Comparison of ENCODE assay signal across 9 mouse cellular contexts in the genomic region with DNA sequence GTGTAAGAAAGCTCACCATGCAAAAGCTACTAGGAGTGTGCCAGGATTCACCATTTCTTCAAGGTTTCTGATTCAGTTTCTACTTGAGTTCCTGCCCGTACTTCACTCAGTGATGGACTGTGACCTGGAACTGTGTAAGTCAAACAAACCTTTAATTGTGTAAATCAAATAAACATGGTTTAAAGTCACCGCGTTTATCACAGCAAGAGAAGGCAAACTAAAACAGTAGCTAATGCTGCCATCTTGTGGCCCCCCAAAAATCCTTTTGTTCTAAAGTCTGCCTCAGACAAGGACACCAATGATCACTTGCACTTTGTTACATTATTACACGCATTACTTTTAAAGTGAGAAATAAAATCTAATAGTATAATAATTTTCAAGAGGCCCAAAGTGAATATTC.
DNase-seq lines count a peak whose midpoint lies in the region; ATAC-seq and TF ChIP-seq lines count a peak whose summit lies in the region.
"Had no signal": no experiment of that assay in that cellular context is flagged by ENCODE, and none has a peak within 500 bp of the region (broad histone marks: within the 10 kb centered on the region; RNA-seq: fewer than 3 reads in every experiment).

No protein-coding gene starts in this region.

- no peaks in the 10 kb centered on the region for H3K36me3 ChIP-seq in ES-E14 (ENCODE audit: control insufficient read depth, insufficient read depth, low read length, poor library complexity, severe bottlenecking)
- H3K36me3 ChIP-seq in embryonic facial prominence, embryonic 10.5 days (replicated peaks), result no peaks in the 10 kb centered on the region
- no peaks in the 10 kb centered on the region for H3K36me3 ChIP-seq in midbrain, postnatal 0 days (ENCODE audit: insufficient read depth, low read length)
- H3K36me3 ChIP-seq: embryonic facial prominence, embryonic 15.5 days had no signal

- H3K9me3 ChIP-seq in ES-E14 (ENCODE audit: control insufficient read depth, insufficient read depth, low read depth, low read length), result no peaks in the 10 kb centered on the region
- no peaks in the 10 kb centered on the region for H3K9me3 ChIP-seq in embryonic facial prominence, embryonic 10.5 days
- H3K9me3 ChIP-seq in midbrain, postnatal 0 days (ENCODE audit: low read length), result no peaks in the 10 kb centered on the region
- H3K9me3 ChIP-seq: embryonic facial prominence, embryonic 15.5 days had no signal

- no peak overlapping the region for H3K9ac ChIP-seq in ES-E14 (ENCODE audit: insufficient read depth, low read depth, low read length, poor library complexity, severe bottlenecking)
- H3K9ac ChIP-seq in midbrain, postnatal 0 days (replicated peaks; ENCODE audit: low read length, poor library complexity, severe bottlenecking), result no peak overlapping the region
- H3K9ac ChIP-seq: embryonic facial prominence, embryonic 15.5 days had no signal

- in situ Hi-C loops in ES-E14 (cut with MboI; ENCODE audit: low sequenced_read_pairs in 2 of 2, unreplicated experiment in 2 of 2), result loop anchor here (10.0 to 25.0 kb wide), 2 partner anchors 259 to 262 kb away; no protein-coding TSS in a partner anchor

- intact Hi-C loops in heart, postnatal 14 days (cut with DNase I), result loop anchor here (1.0 kb wide), 1 partner anchor 258 kb away; no protein-coding TSS in a partner anchor

- H3K4me3 ChIP-seq in ES-E14 (ENCODE audit: insufficient read depth in 1 of 2, low read depth in 1 of 2, low read length in 2 of 2, poor library complexity in 1 of 2, severe bottlenecking in 1 of 2), result no peak overlapping the region
- H3K4me3 ChIP-seq in embryonic facial prominence, embryonic 10.5 days, result no peak overlapping the region
- no peak overlapping the region for H3K4me3 ChIP-seq in midbrain, postnatal 0 days (ENCODE audit: low read depth, low read length)
- H3K4me3 ChIP-seq: embryonic facial prominence, embryonic 15.5 days had no signal

- H3K27ac ChIP-seq in ES-E14 (ENCODE audit: insufficient read depth, low read depth, low read length, poor library complexity, severe bottlenecking), result no peak overlapping the region
- no peak overlapping the region for H3K27ac ChIP-seq in embryonic facial prominence, embryonic 10.5 days (replicated peaks)
- no peak overlapping the region for H3K27ac ChIP-seq in midbrain, postnatal 0 days (ENCODE audit: low read depth, low read length)
- H3K27ac ChIP-seq: embryonic facial prominence, embryonic 15.5 days had no signal

- WGBS in embryonic facial prominence, embryonic 10.5 days, result 27% methylated on average over 4 of the region's 4 CpGs
- whole genome bisulfite sequencing in midbrain, postnatal 0 days, result 30% methylated on average over 4 of the region's 4 CpGs

- H3K4me1 ChIP-seq in ES-E14 (ENCODE audit: control insufficient read depth in 2 of 2, insufficient read depth in 2 of 2, low read length in 2 of 2, poor library complexity in 1 of 2), result no peaks in the 10 kb centered on the region
- no peaks in the 10 kb centered on the region for H3K4me1 ChIP-seq in embryonic facial prominence, embryonic 10.5 days
- H3K4me1 ChIP-seq in midbrain, postnatal 0 days (ENCODE audit: insufficient read depth, low read length), result no peaks in the 10 kb centered on the region
- H3K4me1 ChIP-seq: embryonic facial prominence, embryonic 15.5 days had no signal

- ATAC-seq in midbrain, postnatal 0 days (ENCODE audit: low FRiP score), result no peak
- no peak for ATAC-seq in granulocyte monocyte progenitor cell, adult 5-6 weeks (replicated peaks; ENCODE audit: poor library complexity, severe bottlenecking)

- TF ChIP-seq CTCF in midbrain, postnatal 0 days (IDR thresholded peaks at IDR 0.05), result peak; percentile 71

- no peak overlapping the region for H3K4me2 ChIP-seq in midbrain, postnatal 0 days (ENCODE audit: low read depth, low read length, poor library complexity, severe bottlenecking)
- H3K4me2 ChIP-seq: embryonic facial prominence, embryonic 15.5 days had no signal

- peak; percentile 17 for DNase-seq in 416B (ENCODE audit: low read depth)
- DNase-seq in ES-E14 (ENCODE audit: low read depth, low spot score), result no peak
- DNase-seq in embryonic facial prominence, embryonic 10.5 days (ENCODE audit: low spot score), result peak; percentile 31
- peak; percentile 2 to 38 for DNase-seq in heart, postnatal 14 days
- peak; percentile 4 to 24 for DNase-seq in layer of hippocampus, adult 8-10 months (ENCODE audit: low spot score in 2 of 2)
- DNase-seq in midbrain, postnatal 0 days (ENCODE audit: low spot score), result peak; percentile 57
- no peak for DNase-seq in urinary bladder, postnatal 36 days (ENCODE audit: low spot score in 2 of 2)

- no peaks in the 10 kb centered on the region for H3K27me3 ChIP-seq in embryonic facial prominence, embryonic 10.5 days (replicated peaks; ENCODE audit: low read depth, poor library complexity, severe bottlenecking)
- no peaks in the 10 kb centered on the region for H3K27me3 ChIP-seq in midbrain, postnatal 0 days (ENCODE audit: insufficient read depth, low read length)
- H3K27me3 ChIP-seq: embryonic facial prominence, embryonic 15.5 days had no signal

TF ChIP-seq in ES-E14, 5 proteins besides CTCF, POLR2A, EP300 and RAD21:
- TF ChIP-seq ZC3H11A (IDR thresholded peaks at IDR 0.05; ENCODE audit: borderline replicate concordance, low read depth, low read length) (peak; percentile 4; the same call in 1 of the 2 replicates), MAFK (IDR thresholded peaks at IDR 0.05; ENCODE audit: insufficient read depth, low read depth, low read length) (no peak)

Comparison
In these comparisons a context has a peak if more than half of its experiments do, and no peak if none do; other contexts are left out.
1. DNase-seq: peak in 416B (single experiment), embryonic facial prominence, embryonic 10.5 days (single experiment), heart, postnatal 14 days (2 of 2), layer of hippocampus, adult 8-10 months (2 of 2) and midbrain, postnatal 0 days (single experiment); none in ES-E14 (single experiment) and urinary bladder, postnatal 36 days (0 of 2).